Mouse (Mus musculus) right cerebral cortex, postnatal 10 days (tissue): ENCODE measurements around the gene Tmco3.

Experiments
- DNase-seq, 2 experiments: peaks; one replicate each; pipeline ENCODE4 v3.0.0; 2021; ENCODE audit warnings: low spot score in 2 of 2

The Tmco3 gene

DNA sequence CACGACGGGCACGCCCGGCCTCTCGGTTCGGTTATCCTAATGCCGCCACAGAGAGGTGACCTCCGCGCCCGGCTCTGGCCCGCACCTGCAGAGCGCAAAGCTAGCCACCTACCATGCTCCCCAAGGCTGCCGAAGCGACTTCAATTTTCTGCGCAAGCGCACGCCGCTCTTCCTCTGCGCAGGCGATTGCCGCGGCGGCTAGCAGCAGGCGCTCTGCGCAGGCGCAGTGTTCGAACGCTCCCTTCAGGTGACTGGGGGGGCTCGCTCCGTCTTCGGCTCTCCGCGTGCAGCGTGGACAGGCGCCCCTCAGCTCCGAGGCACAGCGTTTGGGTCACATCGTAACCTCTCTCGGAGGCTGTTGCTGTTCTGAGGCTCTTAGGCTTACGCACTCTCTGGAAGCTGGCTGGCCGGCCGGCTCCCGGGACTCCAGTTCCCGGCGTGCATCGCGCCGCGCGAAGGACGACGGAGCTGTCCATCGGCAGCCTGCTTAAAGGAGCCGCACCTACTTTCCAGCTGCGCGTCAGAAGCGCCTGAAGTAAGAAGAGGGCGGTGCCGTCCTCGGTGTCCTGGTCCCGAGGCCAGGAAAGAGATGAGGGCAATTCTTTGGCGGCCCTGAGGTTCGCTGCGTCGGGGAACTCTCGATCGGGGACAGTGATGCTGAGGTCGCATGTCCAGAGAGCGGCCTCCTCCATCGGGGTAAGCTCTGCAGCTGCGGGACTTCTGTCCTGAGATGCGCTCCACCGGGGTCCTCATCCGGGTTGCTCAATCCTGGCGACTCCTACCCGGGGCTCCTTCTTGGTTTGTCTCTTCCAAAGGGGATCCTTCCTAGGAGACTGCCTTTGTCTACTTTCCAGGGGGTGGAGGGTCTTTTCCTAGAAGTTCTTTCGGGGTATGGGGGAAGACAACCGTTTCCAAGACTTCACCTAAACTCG is at the start of gene Tmco3, which contains the start of gene Dcun1d2:
Gene Tmco3, plus strand, starts transcription at position 499 of the 932 bp plus-strand sequence.
Gene Dcun1d2, minus strand, starts transcription at position 440 of the 932 bp plus-strand sequence.
- DNase-seq, result peak; percentile 95 to 97

DNA sequence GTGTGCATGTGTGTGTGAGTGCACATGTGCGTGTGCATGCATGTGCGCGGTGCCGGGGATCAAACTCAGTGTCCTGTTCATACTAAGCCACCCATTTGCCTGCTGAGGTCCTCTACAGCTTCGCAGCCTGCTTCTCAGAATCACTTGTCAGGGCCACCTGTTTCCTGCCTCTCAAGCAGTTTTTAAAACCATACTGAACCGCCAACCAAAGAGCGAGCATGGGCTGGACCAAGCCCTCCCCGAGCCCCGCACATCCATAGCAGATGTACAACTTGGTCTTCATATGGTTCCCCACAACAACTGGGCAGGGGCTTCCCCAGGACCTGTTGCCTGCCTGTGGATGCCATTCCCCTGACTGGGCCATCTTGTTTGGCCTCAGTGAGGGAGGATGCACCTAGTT is 47.9 kb upstream of the Tmco3 start:
- DNase-seq, result no peak

DNA sequence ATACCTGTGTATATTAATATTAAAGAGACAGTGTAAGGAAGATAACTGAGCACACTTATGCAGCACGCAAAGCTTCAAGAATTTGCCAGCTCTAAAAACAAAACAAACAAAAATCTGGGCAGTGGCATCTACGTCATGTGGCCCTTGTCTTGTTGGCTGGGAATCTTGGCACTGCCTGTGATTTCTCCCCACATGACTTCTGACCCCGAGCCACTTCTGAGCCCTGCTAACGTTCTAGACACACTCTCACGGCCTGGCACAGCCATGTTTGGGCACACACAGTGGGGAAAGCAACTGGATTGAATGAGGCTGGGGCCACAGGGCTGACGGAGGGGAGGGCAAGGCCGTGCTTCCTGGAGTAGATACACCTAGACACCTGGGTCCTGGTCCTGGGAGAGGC is 47.3 kb upstream of the Tmco3 start:
- DNase-seq, result no peak

DNA sequence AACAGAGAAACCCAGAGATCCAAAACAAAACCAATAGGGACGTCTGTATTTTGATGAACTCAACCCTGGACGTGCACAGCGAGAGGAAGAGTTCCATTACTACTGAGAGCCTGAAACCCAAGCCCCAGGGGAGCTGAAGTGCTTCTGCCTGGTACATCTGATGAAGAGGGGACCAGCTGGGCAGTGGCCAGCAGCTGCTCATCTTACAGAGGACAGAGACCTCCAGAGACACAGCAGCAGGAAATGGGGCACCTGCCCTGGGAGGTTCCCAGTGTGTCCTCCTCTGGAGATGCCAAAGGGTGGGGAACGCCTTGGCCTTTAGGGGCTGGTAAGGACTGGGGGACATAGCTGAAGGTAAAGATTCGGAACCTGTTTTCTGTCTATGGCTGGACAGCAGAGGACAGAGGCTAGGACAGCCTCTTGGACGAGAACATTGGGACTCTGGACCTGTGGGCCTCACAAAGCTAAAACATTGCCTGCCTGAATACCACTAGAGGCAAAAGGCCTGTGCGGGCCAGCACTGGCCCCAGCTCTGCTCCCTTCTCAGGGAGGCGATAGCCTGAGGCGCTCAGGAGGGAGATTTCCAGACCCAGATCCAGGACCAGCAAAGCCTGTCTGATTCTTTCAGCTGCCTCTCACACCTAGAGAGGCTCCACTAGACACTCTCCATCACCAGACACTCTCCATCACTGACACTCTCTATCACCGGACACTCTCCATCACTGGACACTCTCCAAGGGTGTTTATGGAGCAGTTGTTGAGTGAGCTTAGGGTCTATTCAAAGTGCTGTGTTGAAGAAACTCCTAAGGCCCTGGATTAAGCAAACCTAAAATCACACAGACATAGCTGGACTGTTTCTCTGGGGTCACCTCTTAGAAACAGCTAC is 44.8 kb upstream of the Tmco3 start:
- DNase-seq, result no peak

DNA sequence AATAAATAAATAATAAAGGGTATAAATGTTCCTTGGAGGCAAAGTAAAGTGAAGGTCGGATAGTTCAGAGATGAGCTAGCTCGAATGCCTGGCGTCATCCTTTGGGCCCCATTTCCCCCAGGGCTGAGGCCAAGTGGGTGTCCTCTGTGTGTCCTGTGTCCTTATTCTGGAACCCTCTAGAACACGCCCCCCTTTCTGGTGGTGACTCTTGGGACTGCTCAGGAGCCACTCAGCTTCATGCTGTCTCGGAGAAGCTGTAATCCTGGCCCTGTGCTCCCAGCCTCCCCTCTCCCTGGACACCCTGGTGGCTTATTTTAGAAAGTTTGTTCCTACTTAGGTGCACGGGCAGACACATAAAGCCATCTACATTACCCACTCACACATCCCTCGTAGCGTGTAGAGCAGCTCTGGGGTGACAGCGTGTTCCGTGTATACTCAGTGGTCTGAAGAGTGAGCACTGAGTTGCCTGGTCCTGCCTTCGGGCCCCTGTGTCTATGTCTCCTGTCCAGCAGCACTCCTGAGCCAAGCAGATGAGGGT is 43.6 kb upstream of the Tmco3 start:
- DNase-seq, result no peak

DNA sequence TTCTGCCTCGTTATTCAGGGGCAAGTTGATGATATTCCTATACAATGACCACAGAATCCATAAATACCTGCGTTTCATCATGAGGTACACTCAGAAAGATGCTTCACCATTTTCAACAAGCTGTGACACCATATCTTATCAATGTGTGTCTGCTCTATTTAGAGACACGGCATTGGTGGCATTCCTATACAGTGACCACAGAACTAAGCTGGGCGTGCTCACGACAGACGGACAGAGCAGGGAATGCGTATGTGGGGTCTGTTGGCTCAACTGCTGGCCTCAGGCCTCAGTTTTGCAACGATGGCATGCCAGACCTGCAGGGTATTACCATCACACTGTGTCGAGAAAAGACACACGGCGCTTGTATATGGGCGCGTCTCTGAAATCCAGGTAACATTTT is 35.2 kb upstream of the Tmco3 start:
- DNase-seq, result no peak

DNA sequence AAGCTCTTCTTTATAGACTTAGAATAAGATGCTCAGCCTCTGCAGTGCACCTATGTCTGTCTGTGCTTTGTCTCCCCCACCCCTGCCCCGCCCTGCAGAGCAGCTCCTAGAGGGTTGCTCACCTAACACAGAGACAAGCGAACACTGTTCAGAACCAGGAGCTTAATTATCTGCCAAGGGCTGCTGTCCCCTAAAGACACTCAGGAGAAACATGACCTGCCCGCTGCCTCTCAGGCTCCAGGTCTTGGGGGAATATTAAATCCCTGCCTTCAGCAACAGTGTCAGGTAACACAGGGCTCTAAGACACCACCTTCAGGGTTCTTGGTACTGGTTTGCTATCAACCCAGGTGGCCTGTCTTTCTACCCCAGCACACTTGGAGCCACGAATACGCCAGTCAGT is 34.6 kb upstream of the Tmco3 start:
- no peak for DNase-seq

DNA sequence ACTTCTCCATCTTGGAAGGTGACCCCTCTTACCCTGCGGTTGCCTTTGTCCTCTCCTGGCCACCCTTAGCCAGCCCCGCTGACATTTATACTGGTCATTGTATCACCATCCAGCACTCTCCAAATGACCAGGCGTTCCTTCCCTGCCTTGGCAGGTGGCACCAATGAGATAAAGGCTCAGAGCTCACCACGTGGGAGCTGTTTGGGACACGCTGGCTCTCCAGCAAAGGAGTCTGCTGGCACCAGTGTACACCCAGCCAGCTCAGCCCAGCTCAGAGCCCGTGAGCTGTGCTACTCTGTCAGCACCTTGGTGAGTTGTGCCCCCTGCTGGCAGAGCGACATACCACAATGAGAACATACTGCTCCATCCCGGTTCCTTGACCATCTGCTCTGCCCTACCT is 34.0 kb upstream of the Tmco3 start, which contains the start of gene Adprhl1:
Gene Adprhl1, minus strand, starts transcription at position 144 of the 400 bp plus-strand sequence.
- peak; percentile 85 to 86 for DNase-seq

DNA sequence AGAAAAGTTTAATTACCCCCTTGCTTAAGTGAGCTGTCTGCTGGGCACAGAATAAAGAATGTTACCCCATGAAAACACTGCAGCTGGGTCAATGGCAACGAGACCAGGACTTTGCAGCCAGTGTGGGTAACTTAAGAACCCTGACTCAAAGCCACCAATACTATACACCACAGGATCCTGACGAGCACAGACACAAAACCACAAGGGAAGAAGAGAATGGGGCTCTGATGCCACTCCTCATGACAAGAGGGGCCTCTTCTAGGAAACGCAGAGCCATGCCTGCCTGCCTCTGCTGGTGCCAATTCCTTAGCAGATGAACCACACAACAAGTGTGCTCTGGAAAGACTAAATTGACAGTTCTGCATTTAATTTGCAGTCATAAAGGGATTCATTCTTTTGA is 24.6 kb upstream of the Tmco3 start:
- DNase-seq, result no peak

DNA sequence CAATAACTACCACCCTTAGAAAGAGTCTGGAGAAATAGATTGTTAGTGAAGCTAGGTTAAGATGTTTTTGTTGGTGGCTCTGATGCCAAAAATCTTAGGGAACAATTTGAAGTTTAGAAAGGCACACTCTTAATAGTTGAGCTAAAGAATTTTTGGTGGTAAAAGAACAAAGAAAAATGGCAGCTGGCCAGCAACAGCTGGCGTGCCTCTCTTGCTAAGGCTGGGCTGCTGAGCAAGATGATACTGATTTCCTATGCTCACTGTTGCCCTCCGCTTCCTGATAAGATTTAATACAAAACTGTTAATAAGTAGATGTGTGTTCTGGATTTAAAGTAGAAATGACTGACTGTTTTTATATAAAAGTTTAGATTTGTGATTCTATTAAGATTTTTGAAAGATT is 20.4 kb upstream of the Tmco3 start:
- no peak for DNase-seq

DNA sequence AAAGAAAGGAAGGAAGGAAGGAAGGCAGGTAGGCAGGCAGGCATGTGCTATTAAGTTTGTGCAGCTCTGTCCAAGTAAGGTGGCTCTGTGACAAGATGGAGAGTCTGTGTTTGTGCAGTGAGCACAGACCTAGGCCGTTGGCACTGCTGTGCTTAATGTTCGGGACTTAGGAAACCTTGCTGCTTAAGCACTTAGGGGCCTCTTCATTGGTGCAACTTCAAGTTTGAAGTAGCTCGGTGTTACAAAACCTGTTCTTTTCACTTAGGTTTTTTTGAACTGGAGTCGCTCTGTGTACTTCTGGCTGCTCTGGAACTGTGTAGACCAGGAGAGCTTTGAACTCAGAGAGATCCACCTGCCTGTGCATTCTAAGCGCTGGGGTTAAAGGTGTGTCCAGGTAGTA is 15.2 kb upstream of the Tmco3 start:
- DNase-seq, result no peak

DNA sequence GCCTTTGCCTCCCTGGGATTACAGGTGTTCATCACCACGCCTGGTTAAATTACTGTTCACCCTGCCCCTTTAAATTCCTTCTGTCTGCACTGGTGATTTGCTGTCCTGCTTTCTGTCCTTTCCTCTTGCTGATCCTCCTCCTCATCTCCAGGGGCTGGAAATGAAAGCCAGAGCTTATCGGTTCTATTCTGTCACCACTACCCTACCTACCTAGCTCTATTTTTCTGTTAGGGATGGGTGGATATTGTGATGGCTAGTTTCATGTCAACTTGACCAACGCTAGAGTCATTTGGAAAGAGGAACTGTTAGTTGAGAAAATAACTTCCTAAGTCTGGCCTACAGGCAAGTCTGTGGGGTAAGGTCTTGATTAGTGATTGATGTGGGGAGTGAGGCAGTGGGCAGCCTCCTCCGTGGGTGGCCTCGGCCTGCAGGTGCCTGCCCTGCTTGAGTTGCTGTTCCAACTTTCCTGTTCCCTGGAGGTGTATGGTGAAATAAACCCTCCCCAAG is 11.0 kb upstream of the Tmco3 start:
- DNase-seq, result no peak

DNA sequence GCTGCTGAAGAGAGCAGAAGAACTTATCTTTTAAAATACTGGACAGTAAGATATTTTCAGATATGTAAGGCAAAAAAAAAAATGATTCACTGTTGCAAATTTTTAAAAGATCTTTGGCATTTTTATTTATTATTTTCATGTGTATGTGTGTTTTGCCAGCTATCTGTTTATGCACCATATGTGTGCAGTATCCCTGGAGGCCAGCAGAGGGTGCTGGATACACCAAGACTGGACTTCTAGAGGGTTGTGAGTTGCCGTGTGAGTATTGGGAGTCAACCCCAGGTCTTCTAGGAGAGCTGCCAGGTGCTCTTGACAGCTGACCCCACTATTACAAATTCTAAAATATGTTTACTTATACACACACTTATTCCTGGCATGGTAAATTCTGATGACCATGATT is 4.8 kb upstream of the Tmco3 start:
- DNase-seq, result no peak

DNA sequence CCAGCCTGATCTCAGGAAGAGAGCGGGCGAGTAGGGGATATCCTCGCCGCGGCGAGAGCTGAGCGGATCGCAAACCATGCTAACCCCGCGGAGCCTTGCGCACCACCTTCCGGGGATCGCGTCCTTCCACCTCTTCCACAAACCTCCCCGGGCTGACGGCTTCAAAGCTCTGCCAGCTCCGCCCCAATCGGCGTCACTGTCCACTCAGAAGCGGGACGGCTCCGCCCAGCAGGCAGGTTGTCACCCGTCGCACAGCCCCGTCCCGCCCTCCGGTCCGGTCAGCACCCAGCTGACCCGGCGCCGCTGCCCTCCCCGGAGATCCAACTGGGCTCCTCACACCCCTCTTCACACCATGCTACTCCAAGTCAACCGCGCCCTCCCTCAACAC is 692 bp upstream of the Tmco3 start:
- peak; percentile 84 to 87 for DNase-seq

DNA sequence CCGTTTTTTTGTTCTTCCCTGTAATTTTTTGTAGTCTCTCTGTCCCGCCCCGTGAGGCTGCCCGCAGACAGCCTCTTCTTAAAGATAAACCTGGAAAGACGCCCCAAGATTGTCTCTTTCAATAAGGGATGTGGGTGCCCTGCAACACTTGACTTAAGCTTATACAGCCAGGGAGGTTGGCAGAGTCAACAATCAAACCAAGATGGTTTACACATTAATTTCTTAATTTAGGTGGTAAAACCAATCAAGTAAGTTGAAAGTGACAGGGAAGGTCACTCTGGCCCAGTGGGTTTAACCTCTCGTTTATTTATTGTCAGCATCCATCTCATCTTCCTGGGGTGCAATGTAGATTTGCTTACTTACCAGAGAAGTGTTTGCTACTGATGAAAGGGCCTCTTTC is 656 bp downstream of the Tmco3 start:
- no peak for DNase-seq

DNA sequence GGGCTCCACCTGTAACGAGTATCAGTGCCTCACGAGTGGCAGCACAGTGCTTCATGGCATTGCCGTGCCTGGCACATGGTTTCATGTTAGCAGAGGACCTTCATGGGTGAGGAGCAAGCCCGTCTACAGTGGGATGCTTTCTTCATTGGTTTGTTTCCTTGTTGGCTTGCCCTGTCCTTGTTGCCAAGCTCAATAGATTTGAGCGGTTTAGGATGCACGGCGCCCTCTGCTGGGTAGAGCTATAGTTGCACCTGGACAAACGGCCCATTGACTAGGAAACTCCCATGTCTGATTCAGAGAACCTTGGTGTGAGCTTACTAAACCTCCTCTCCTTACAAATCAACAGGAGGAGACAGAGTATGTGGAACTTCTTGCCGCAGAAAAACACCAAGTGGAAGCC is 4.4 kb downstream of the Tmco3 start:
- peak; percentile 61 to 76 for DNase-seq

DNA sequence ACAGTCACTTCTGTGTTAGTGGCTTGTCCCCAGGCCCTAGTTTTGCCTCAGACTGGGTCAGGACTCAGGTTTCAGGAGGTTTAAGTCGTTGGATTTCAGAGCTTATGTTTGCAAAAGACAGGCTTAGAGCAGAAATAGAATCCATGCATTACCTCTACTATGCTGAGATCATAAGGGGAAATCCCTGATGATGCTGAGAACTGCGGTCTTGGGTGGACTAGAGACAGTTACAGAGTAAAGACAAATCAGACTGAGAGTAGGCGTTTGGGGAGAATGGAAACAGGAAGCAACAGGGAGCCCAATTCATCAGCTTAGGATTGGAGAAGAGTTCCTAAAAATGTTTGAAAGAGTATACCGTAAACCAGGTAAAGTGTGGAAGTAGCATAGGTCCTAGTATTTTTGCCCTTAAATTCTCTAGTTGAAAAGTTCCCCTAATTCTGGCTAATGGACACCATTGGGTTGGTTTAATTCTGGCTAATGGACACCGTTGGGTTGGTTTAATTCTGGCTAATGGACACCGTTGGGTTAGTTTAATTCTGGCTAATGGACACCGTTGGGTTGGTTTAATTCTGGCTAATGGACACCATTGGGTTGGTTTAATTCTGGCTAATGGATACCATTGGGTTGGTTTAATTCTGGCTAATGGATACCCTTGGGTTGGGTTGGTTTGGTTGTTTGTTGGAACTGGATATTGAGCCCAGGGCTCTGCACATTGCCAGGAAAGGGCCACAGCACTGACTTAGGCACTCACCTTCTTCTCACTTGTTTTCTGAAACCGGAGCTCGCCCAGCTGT is 5.9 kb downstream of the Tmco3 start:
- DNase-seq, result no peak

DNA sequence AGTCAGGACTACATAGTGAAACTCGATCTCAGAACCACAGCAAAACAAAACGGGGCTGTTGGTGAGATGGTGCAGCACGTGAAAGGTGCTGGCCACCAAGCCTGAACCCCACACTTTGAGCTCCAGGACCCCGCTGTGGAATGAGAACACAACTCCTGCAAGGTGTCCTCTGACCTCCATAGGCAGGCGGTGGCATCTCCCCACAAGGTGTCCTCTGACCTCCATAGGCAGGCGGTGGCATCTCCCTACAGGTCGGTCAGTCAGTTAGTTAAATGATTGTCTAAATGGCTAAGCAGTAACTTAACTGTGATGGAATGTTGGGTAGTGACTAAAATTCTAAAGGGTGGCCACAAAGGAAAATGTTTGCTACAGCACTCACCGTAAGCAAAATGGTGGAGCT is 11.6 kb downstream of the Tmco3 start:
- no peak for DNase-seq

DNA sequence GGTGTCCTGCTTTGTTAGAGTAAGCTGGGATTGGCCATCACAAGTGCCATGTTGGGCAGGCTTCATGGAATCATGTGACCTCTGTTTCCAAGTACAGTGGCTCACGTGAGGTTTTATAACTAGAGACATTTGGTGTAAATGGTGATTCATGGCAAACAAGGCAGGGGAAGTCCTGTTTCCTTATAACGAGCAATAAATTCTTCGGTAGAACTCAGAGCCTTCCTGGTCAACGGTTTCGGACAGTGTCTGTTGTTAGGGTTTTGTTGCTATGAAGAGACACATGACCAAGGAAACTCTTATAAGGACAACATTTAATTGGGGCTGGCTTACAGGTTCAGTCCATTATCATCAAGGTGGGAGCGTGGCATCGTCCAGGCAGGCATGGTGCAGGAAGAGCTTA is 13.0 kb downstream of the Tmco3 start:
- DNase-seq, result no peak

DNA sequence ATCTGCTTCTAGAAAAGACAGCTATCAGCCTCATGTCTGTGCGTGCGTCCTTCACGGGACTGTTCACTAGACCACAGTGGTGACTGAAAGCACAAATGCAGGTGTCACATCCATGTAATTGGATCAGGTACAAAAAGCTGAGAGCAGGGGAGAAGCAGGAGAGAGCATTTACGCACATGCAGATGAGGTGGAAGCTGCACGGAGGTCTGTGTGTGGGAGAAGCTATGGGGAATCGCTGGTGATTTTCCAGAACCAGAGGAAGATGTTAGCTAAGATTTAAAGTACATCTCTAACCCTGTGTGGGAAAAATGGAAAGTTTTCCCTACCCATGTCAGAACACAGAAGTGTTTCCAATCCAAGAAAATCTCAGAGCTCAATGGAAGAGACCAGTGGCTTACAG is 17.5 kb downstream of the Tmco3 start:
- DNase-seq, result no peak

DNA sequence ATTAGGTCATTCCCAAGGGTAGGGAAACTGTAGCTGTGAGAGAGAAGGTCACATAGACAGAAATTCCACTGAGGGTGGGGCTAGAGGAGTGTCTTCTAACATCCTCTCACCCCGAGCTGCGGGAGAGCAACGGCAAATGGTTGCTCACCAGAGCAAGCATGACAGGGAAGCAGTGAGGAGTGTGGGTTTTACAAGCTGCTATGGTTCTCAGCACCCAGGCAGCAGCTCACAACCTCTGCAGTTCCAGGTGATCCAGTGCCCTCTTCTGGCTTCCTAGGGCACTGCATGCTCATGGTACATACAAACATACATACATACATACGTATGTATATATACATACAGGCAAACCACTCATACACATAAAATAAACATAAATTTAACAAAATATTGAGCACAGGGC is 17.9 kb downstream of the Tmco3 start:
- no peak for DNase-seq
